Mouse (Mus musculus): Measurements from ENCODE around the gene Mas1. TPM values are rescaled to one million over a fixed set of nuclear protein-coding genes. Genes with fewer than 3 reads are reported as not detected.

Gene Mas1
- polyA plus RNA-seq, 1 experiment: not detected

DNA sequence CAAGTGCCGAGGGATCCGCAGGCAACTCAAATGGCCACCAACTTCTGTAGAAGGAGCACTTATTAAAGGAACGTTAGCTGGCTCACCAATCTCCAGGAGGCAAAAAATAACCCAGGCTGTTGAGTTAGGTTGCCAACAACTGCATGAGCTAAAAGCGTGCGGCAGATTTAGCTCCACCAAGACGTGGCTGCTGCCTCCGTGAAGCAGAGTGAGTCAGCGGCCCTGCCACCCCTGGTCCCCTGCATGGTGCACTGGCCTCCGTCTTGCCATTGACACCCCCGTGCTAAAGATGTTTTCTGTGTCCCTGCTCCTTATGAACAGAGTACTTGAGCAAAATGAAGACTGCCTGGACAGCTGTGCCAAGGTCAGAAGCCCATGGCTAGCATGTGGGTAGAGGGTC is 1.1 kb downstream of the Mas1 start:
- Histone ChIP-seq H3K79me2 (ENCODE audit: control insufficient read depth, insufficient read depth) (no peaks in the 10 kb centered on the region), H3K4me3 (ENCODE audit: insufficient read depth, poor library complexity, severe bottlenecking) (no peak overlapping the region)
- no peak for TF ChIP-seq MYOG (IDR thresholded peaks at IDR 0.05; ENCODE audit: control insufficient read depth, extremely low read depth, insufficient read length)
- TF ChIP-seq MYOD1 (IDR thresholded peaks at IDR 0.05; ENCODE audit: control insufficient read depth, insufficient read length, low read depth): no peak
- TF ChIP-seq CEBPB (IDR thresholded peaks at IDR 0.05; ENCODE audit: low read depth): no peak
- TF ChIP-seq CTCF (IDR thresholded peaks at IDR 0.05; ENCODE audit: control insufficient read depth, insufficient read depth, insufficient read length): no peak
- no peak for TF ChIP-seq USF1 (IDR thresholded peaks at IDR 0.05; ENCODE audit: low read depth)
- no peak for TF ChIP-seq MAX (IDR thresholded peaks at IDR 0.05)
- no peak for TF ChIP-seq FOSL1 (IDR thresholded peaks at IDR 0.05; ENCODE audit: insufficient read depth, low read length, poor library complexity, severe bottlenecking)

DNA sequence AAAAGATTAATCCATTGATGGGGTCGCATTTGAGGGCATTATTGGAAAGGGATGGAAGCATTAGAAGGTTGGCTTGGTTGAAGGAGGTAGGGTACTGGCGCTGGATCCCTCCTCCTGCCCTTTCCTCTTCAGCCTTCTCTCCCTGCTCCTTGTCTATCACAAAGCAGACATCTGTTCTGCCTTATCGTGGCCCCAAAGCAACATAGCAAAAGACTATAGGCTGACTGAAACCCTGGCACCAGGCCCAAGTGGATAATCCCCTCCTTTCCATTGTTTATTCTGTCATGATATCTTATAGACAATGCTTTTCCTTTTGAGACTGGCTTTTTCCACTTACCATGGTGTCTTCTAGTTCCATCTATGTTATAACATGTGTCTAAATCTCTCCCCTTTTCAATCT is 2.5 kb downstream of the Mas1 start:
- Histone ChIP-seq H3K79me2 (ENCODE audit: control insufficient read depth, insufficient read depth) (no peaks in the 10 kb centered on the region), H3K79me3 (ENCODE audit: low read depth) (no peaks in the 10 kb centered on the region), H3K4me3 (ENCODE audit: insufficient read depth, poor library complexity, severe bottlenecking) (no peak overlapping the region), H3K27me3 (ENCODE audit: control insufficient read depth, insufficient read depth, insufficient read length) (peaks cover 16% of the 10 kb centered on the region), H3K36me3 (ENCODE audit: control insufficient read depth, insufficient read depth) (no peaks in the 10 kb centered on the region), H3ac (ENCODE audit: control insufficient read depth, insufficient read length, low read depth) (no peak overlapping the region)
- TF ChIP-seq USF1 (IDR thresholded peaks at IDR 0.05; ENCODE audit: low read depth) (no peak), CTCF (IDR thresholded peaks at IDR 0.05; ENCODE audit: control insufficient read depth, insufficient read depth, insufficient read length) (no peak), FOSL1 (IDR thresholded peaks at IDR 0.05; ENCODE audit: insufficient read depth, low read length, poor library complexity, severe bottlenecking) (no peak), MYOD1 (IDR thresholded peaks at IDR 0.05; ENCODE audit: control insufficient read depth, insufficient read length, low read depth) (no peak), MAX (IDR thresholded peaks at IDR 0.05) (no peak), MYOG (IDR thresholded peaks at IDR 0.05; ENCODE audit: control insufficient read depth, extremely low read depth, insufficient read length) (no peak), CEBPB (IDR thresholded peaks at IDR 0.05; ENCODE audit: low read depth) (no peak)

More for the DNA sequence above, 1.1 kb downstream of the Mas1 start:
- Histone ChIP-seq H3K36me3 (ENCODE audit: control insufficient read depth, insufficient read depth) (no peaks in the 10 kb centered on the region), H3K79me3 (ENCODE audit: low read depth) (no peaks in the 10 kb centered on the region), H3K27me3 (ENCODE audit: control insufficient read depth, insufficient read depth, insufficient read length) (peaks cover 23% of the 10 kb centered on the region), H3ac (ENCODE audit: control insufficient read depth, insufficient read length, low read depth) (no peak overlapping the region)

GRCm38 (mm10) chr17:12864111-12864510 is 3.8 kb downstream of the Mas1 start:
- H3K79me2 ChIP-seq (ENCODE audit: control insufficient read depth, insufficient read depth): no peaks in the 10 kb centered on the region
- H3K79me3 ChIP-seq (ENCODE audit: low read depth): no peaks in the 10 kb centered on the region
- no peak overlapping the region for H3ac ChIP-seq (ENCODE audit: control insufficient read depth, insufficient read length, low read depth)
- H3K4me3 ChIP-seq (ENCODE audit: insufficient read depth, poor library complexity, severe bottlenecking): no peak overlapping the region
- TF ChIP-seq USF1 (IDR thresholded peaks at IDR 0.05; ENCODE audit: low read depth) (no peak), CTCF (IDR thresholded peaks at IDR 0.05; ENCODE audit: control insufficient read depth, insufficient read depth, insufficient read length) (no peak), MAX (IDR thresholded peaks at IDR 0.05) (no peak), MYOD1 (IDR thresholded peaks at IDR 0.05; ENCODE audit: control insufficient read depth, insufficient read length, low read depth) (no peak), FOSL1 (IDR thresholded peaks at IDR 0.05; ENCODE audit: insufficient read depth, low read length, poor library complexity, severe bottlenecking) (no peak), MYOG (IDR thresholded peaks at IDR 0.05; ENCODE audit: control insufficient read depth, extremely low read depth, insufficient read length) (no peak), CEBPB (IDR thresholded peaks at IDR 0.05; ENCODE audit: low read depth) (no peak)
- H3K27me3 ChIP-seq (ENCODE audit: control insufficient read depth, insufficient read depth, insufficient read length): peaks cover 16% of the 10 kb centered on the region
- no peaks in the 10 kb centered on the region for H3K36me3 ChIP-seq (ENCODE audit: control insufficient read depth, insufficient read depth)

DNA sequence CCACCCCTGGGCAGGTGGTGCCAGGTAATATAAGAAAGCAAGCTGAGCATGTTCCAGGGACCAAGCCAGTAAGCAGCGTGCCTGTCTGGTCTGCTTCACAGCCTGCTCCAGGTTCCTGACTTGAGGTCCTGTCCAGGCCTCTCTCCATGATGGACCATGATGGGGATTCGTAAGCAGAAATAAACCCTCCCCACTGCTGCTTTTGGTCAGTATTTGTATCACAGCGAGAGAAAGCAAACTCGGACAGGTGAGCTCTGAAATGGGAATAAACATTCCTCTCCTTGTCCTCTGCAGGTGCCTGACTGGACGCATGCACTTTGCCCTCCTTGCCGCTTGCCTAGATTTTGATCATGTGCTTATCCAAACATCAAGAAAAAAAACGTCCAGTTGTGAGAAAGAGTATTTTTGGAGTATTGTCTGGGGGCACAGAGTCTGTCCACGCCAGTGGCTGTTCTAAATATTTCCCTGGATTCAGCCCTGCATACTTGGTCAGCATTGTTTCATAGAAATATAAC is 8.9 kb downstream of the Mas1 start:
- H3K27me3 ChIP-seq (ENCODE audit: control insufficient read depth, insufficient read depth, insufficient read length): peaks cover 20% of the 10 kb centered on the region
- H3ac ChIP-seq (ENCODE audit: control insufficient read depth, insufficient read length, low read depth): no peak overlapping the region
- H3K36me3 ChIP-seq (ENCODE audit: control insufficient read depth, insufficient read depth): no peaks in the 10 kb centered on the region
- no peak overlapping the region for H3K4me3 ChIP-seq (ENCODE audit: insufficient read depth, poor library complexity, severe bottlenecking)
- TF ChIP-seq MAX (IDR thresholded peaks at IDR 0.05): no peak
- no peak for TF ChIP-seq CTCF (IDR thresholded peaks at IDR 0.05; ENCODE audit: control insufficient read depth, insufficient read depth, insufficient read length)
- no peak for TF ChIP-seq MYOD1 (IDR thresholded peaks at IDR 0.05; ENCODE audit: control insufficient read depth, insufficient read length, low read depth)
- no peak for TF ChIP-seq FOSL1 (IDR thresholded peaks at IDR 0.05; ENCODE audit: insufficient read depth, low read length, poor library complexity, severe bottlenecking)
- no peaks in the 10 kb centered on the region for H3K79me3 ChIP-seq (ENCODE audit: low read depth)
- no peaks in the 10 kb centered on the region for H3K79me2 ChIP-seq (ENCODE audit: control insufficient read depth, insufficient read depth)

- Histone ChIP-seq H3K4me3 (ENCODE audit: insufficient read depth, poor library complexity, severe bottlenecking) (no peak overlapping the region), H3ac (ENCODE audit: control insufficient read depth, insufficient read length, low read depth) (no peak overlapping the region), H3K79me2 (ENCODE audit: control insufficient read depth, insufficient read depth) (no peaks in the 10 kb centered on the region), H3K27me3 (ENCODE audit: control insufficient read depth, insufficient read depth, insufficient read length) (peaks cover 20% of the 10 kb centered on the region), H3K36me3 (ENCODE audit: control insufficient read depth, insufficient read depth) (no peaks in the 10 kb centered on the region), H3K79me3 (ENCODE audit: low read depth) (no peaks in the 10 kb centered on the region)
- TF ChIP-seq CEBPB (IDR thresholded peaks at IDR 0.05; ENCODE audit: low read depth) (no peak), MYOG (IDR thresholded peaks at IDR 0.05; ENCODE audit: control insufficient read depth, extremely low read depth, insufficient read length) (no peak), MYOD1 (IDR thresholded peaks at IDR 0.05; ENCODE audit: control insufficient read depth, insufficient read length, low read depth) (no peak), CTCF (IDR thresholded peaks at IDR 0.05; ENCODE audit: control insufficient read depth, insufficient read depth, insufficient read length) (no peak), FOSL1 (IDR thresholded peaks at IDR 0.05; ENCODE audit: insufficient read depth, low read length, poor library complexity, severe bottlenecking) (no peak), MAX (IDR thresholded peaks at IDR 0.05) (no peak), USF1 (IDR thresholded peaks at IDR 0.05; ENCODE audit: low read depth) (no peak)
These were observed 9.9 kb downstream of the Mas1 start for GRCm38 (mm10) chr17:12858072-12858471.

DNA sequence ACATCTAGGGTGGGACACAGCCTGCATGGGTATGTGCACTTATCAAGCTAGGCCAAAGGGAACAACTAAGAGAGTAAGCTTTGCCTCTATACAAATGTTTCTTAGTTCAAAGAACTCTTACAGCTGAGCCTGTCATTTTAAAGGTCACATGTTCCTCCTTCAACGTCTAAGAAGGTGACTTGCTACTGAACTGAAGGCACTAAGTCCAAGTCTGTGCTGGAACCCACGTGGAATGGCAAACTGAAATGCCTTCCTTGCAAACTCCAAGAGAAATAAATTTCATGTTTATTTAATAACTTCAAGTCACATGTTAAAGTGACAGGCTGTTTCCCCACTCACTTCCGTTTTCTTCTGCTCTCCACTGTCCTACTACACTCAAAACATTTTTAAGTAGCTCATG is 10.5 kb downstream of the Mas1 start:
- Histone ChIP-seq H3K79me2 (ENCODE audit: control insufficient read depth, insufficient read depth) (no peaks in the 10 kb centered on the region), H3K4me3 (ENCODE audit: insufficient read depth, poor library complexity, severe bottlenecking) (no peak overlapping the region), H3ac (ENCODE audit: control insufficient read depth, insufficient read length, low read depth) (no peak overlapping the region), H3K36me3 (ENCODE audit: control insufficient read depth, insufficient read depth) (no peaks in the 10 kb centered on the region), H3K27me3 (ENCODE audit: control insufficient read depth, insufficient read depth, insufficient read length) (peaks cover 16% of the 10 kb centered on the region), H3K79me3 (ENCODE audit: low read depth) (no peaks in the 10 kb centered on the region)
- no peak for TF ChIP-seq MAX (IDR thresholded peaks at IDR 0.05)
- TF ChIP-seq CEBPB (IDR thresholded peaks at IDR 0.05; ENCODE audit: low read depth): no peak
- TF ChIP-seq FOSL1 (IDR thresholded peaks at IDR 0.05; ENCODE audit: insufficient read depth, low read length, poor library complexity, severe bottlenecking): no peak
- TF ChIP-seq USF1 (IDR thresholded peaks at IDR 0.05; ENCODE audit: low read depth): no peak
- TF ChIP-seq MYOD1 (IDR thresholded peaks at IDR 0.05; ENCODE audit: control insufficient read depth, insufficient read length, low read depth): no peak
- no peak for TF ChIP-seq CTCF (IDR thresholded peaks at IDR 0.05; ENCODE audit: control insufficient read depth, insufficient read depth, insufficient read length)
- TF ChIP-seq MYOG (IDR thresholded peaks at IDR 0.05; ENCODE audit: control insufficient read depth, extremely low read depth, insufficient read length): no peak
